Mouse (Mus musculus): ENCODE results near the gene Uck2. TPM values are rescaled to one million over a fixed set of nuclear protein-coding genes. Genes with fewer than 3 reads are reported as not detected.

The Uck2 gene
- polyA plus RNA-seq, 2 experiments, result 45.7 to 69.3 TPM

- Histone ChIP-seq H3K4me3 (replicated peaks; ENCODE audit: low read length) (peak overlapping the region; percentile 89), H3K36me3 (ENCODE audit: control insufficient read depth, insufficient read depth, low read length) (no peaks in the 10 kb centered on the region), H3K9ac (ENCODE audit: low read depth, low read length, severe bottlenecking) (peak overlapping the region; percentile 84), H3K4me1 (ENCODE audit: control insufficient read depth, insufficient read depth, low read length) (peaks cover 12% of the 10 kb centered on the region; the same call in 1 of the 2 replicates), H3K27ac (replicated peaks; ENCODE audit: low read depth, low read length) (peak overlapping the region; percentile 90), H3K27me3 (ENCODE audit: control insufficient read depth, insufficient read depth, low read length) (no peaks in the 10 kb centered on the region), H3K9me3 (ENCODE audit: control insufficient read depth, low read length) (no peaks in the 10 kb centered on the region), H3K4me2 (replicated peaks; ENCODE audit: low read depth, low read length, severe bottlenecking) (peak overlapping the region; percentile 86)
- 0 out of 2 replicates have a peak, but pooled peaks have one; percentile 61 for TF ChIP-seq POLR2A (IDR thresholded peaks at IDR 0.05; ENCODE audit: borderline replicate concordance, extremely low read depth, insufficient read depth, insufficient read length)
- ATAC-seq (ENCODE audit: low FRiP score, low read depth) (peak; percentile 21), DNase-seq (ENCODE audit: low spot score) (peak; percentile 65)
- WGBS, result under 1% methylated on average over 44 of the region's 44 CpGs
These were observed 1.5 kb downstream of the Uck2 start for GRCm38 (mm10) chr1:167283441-167284257.

DNA sequence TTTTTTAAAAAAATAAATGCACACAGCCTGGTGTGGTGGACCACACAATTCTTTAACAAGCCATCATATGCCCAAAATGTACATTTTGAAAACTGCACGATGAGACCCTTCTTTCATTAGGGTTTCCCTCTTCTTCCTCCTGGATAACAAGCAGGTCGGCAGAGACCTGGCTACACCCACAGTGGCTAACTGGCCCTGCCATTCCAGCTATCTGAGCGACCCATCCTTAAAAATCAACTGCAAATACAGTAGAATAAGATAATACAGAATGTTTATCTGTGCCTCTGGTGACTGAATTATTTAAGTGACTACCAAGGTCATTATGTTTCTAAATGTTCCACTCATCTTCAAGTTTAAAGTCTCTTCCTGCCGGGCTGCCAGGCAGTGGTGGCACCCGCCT is 2.4 kb downstream of the Uck2 start:
- TF ChIP-seq POLR2A (IDR thresholded peaks at IDR 0.05; ENCODE audit: borderline replicate concordance, extremely low read depth, insufficient read depth, insufficient read length), result no peak
- H3K9ac ChIP-seq (ENCODE audit: low read depth, low read length, severe bottlenecking), result peak overlapping the region; percentile 84

GRCm38 (mm10) chr1:167282112-167282511 is 3.0 kb downstream of the Uck2 start:
- Histone ChIP-seq H3K27ac (replicated peaks; ENCODE audit: low read depth, low read length) (no peak overlapping the region), H3K27me3 (ENCODE audit: control insufficient read depth, insufficient read depth, low read length) (no peaks in the 10 kb centered on the region), H3K9ac (ENCODE audit: low read depth, low read length, severe bottlenecking) (no peak overlapping the region), H3K4me3 (replicated peaks; ENCODE audit: low read length) (no peak overlapping the region), H3K9me3 (ENCODE audit: control insufficient read depth, low read length) (no peaks in the 10 kb centered on the region), H3K36me3 (ENCODE audit: control insufficient read depth, insufficient read depth, low read length) (no peaks in the 10 kb centered on the region), H3K4me1 (ENCODE audit: control insufficient read depth, insufficient read depth, low read length) (peaks cover 12% of the 10 kb centered on the region; the same call in 1 of the 2 replicates), H3K4me2 (replicated peaks; ENCODE audit: low read depth, low read length, severe bottlenecking) (no peak overlapping the region)
- no peak for TF ChIP-seq POLR2A (IDR thresholded peaks at IDR 0.05; ENCODE audit: borderline replicate concordance, extremely low read depth, insufficient read depth, insufficient read length)
- no peak for ATAC-seq (ENCODE audit: low FRiP score, low read depth)
- DNase-seq (ENCODE audit: low spot score), result no peak
- 73% methylated on average over 3 of the region's 3 CpGs for whole genome bisulfite sequencing

More for the DNA sequence above, 2.4 kb downstream of the Uck2 start:
- Histone ChIP-seq H3K27ac (replicated peaks; ENCODE audit: low read depth, low read length) (no peak overlapping the region), H3K4me2 (replicated peaks; ENCODE audit: low read depth, low read length, severe bottlenecking) (peak overlapping the region; percentile 86), H3K4me3 (replicated peaks; ENCODE audit: low read length) (peak overlapping the region; percentile 89), H3K9me3 (ENCODE audit: control insufficient read depth, low read length) (no peaks in the 10 kb centered on the region), H3K36me3 (ENCODE audit: control insufficient read depth, insufficient read depth, low read length) (no peaks in the 10 kb centered on the region), H3K4me1 (ENCODE audit: control insufficient read depth, insufficient read depth, low read length) (peaks cover 12% of the 10 kb centered on the region; the same call in 1 of the 2 replicates), H3K27me3 (ENCODE audit: control insufficient read depth, insufficient read depth, low read length) (no peaks in the 10 kb centered on the region)
- WGBS, result 44% methylated on average over 5 of the region's 5 CpGs
- no peak for ATAC-seq (ENCODE audit: low FRiP score, low read depth)
- no peak for DNase-seq (ENCODE audit: low spot score)

DNA sequence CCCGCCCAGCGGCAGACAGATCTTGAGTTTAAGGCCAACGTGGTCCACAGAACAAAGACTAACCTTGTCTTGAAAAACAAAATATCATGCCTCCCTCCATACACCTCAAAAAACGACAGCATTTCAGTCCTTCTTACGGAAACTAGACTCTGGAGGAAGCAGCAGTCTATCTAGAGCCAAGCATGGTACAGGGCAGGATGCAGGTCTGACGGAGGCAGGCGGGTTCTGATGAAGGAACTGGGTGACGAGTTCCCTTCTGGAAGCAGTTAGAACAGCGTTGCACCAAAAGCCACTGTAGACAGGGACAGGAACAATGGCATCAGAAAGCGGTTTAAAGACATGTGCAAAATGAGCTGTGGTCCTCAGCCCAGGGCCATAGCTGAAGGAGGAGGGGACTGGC is 5.1 kb downstream of the Uck2 start:
- Histone ChIP-seq H3K4me1 (ENCODE audit: control insufficient read depth, insufficient read depth, low read length) (peaks cover 8% of the 10 kb centered on the region; the same call in 1 of the 2 replicates), H3K36me3 (ENCODE audit: control insufficient read depth, insufficient read depth, low read length) (no peaks in the 10 kb centered on the region), H3K9me3 (ENCODE audit: control insufficient read depth, low read length) (no peaks in the 10 kb centered on the region), H3K9ac (ENCODE audit: low read depth, low read length, severe bottlenecking) (no peak overlapping the region), H3K4me3 (replicated peaks; ENCODE audit: low read length) (no peak overlapping the region), H3K4me2 (replicated peaks; ENCODE audit: low read depth, low read length, severe bottlenecking) (no peak overlapping the region), H3K27me3 (ENCODE audit: control insufficient read depth, insufficient read depth, low read length) (no peaks in the 10 kb centered on the region), H3K27ac (replicated peaks; ENCODE audit: low read depth, low read length) (no peak overlapping the region)
- DNase-seq (ENCODE audit: low spot score), result no peak
- WGBS, result 86% methylated on average over 10 of the region's 10 CpGs
- no peak for ATAC-seq (ENCODE audit: low FRiP score, low read depth)
- TF ChIP-seq POLR2A (IDR thresholded peaks at IDR 0.05; ENCODE audit: borderline replicate concordance, extremely low read depth, insufficient read depth, insufficient read length), result no peak

- H3K9ac ChIP-seq (ENCODE audit: low read depth, low read length, severe bottlenecking), result no peak overlapping the region
- no peak for DNase-seq (ENCODE audit: low spot score)
- no peak overlapping the region for H3K4me3 ChIP-seq (replicated peaks; ENCODE audit: low read length)
- 83% methylated on average over 13 of the region's 13 CpGs for WGBS
- H3K4me1 ChIP-seq (ENCODE audit: control insufficient read depth, insufficient read depth, low read length), result peaks cover 8% of the 10 kb centered on the region; the same call in 1 of the 2 replicates
- H3K27me3 ChIP-seq (ENCODE audit: control insufficient read depth, insufficient read depth, low read length), result no peaks in the 10 kb centered on the region
- ATAC-seq (ENCODE audit: low FRiP score, low read depth), result no peak
- no peak overlapping the region for H3K27ac ChIP-seq (replicated peaks; ENCODE audit: low read depth, low read length)
- no peaks in the 10 kb centered on the region for H3K9me3 ChIP-seq (ENCODE audit: control insufficient read depth, low read length)
- no peak overlapping the region for H3K4me2 ChIP-seq (replicated peaks; ENCODE audit: low read depth, low read length, severe bottlenecking)
- no peak for TF ChIP-seq POLR2A (IDR thresholded peaks at IDR 0.05; ENCODE audit: borderline replicate concordance, extremely low read depth, insufficient read depth, insufficient read length)
- H3K36me3 ChIP-seq (ENCODE audit: control insufficient read depth, insufficient read depth, low read length), result no peaks in the 10 kb centered on the region
These were observed 5.9 kb downstream of the Uck2 start for GRCm38 (mm10) chr1:167279160-167279715.
